ENCODE assay signal across 15 mouse cellular contexts in genomic region chr12:3787041-3787440, GRCm38 (mm10). TPM values are rescaled to one million over a fixed set of nuclear protein-coding genes. Genes with fewer than 3 reads are reported as not detected.
DNase-seq lines count a peak whose midpoint lies in the region; ATAC-seq lines count a peak whose summit lies in the region.
"Had no signal": no experiment of that assay in that cellular context is flagged by ENCODE, and none has a peak within 500 bp of the region (broad histone marks: within the 10 kb centered on the region; RNA-seq: fewer than 3 reads in every experiment).

No protein-coding gene starts in this region.

- H3K4me2 ChIP-seq in limb, embryonic 12.5 days, result no peak overlapping the region
- H3K4me2 ChIP-seq: hindbrain, embryonic 15.5 days; limb, embryonic 13.5 days had no signal

- ATAC-seq in limb, embryonic 12.5 days (ENCODE audit: insufficient number of reproducible peaks, insufficient read depth, low FRiP score, low TSS enrichment, low read depth), result no peak
- ATAC-seq: midbrain, embryonic 16.5 days had no signal

- 36% methylated on average over 3 of the region's 3 CpGs for WGBS in heart, embryonic 10.5 days
- WGBS in limb, embryonic 12.5 days, result 39% methylated on average over 3 of the region's 3 CpGs
- 50% methylated on average over 3 of the region's 3 CpGs for WGBS in limb, embryonic 10.5 days
- 36% methylated on average over 3 of the region's 3 CpGs for WGBS in embryonic facial prominence, embryonic 10.5 days

- H3K4me3 ChIP-seq in heart, embryonic 10.5 days, result no peak overlapping the region
- H3K4me3 ChIP-seq in limb, embryonic 12.5 days (replicated peaks), result no peak overlapping the region
- H3K4me3 ChIP-seq in limb, embryonic 10.5 days, result no peak overlapping the region
- H3K4me3 ChIP-seq in embryonic facial prominence, embryonic 10.5 days, result no peak overlapping the region
- H3K4me3 ChIP-seq: gastrocnemius, adult 2 months; hindbrain, embryonic 15.5 days; limb, embryonic 13.5 days had no signal

- H3K9me3 ChIP-seq in heart, embryonic 10.5 days, result no peaks in the 10 kb centered on the region
- H3K9me3 ChIP-seq in limb, embryonic 12.5 days, result no peaks in the 10 kb centered on the region
- no peaks in the 10 kb centered on the region for H3K9me3 ChIP-seq in limb, embryonic 10.5 days (replicated peaks)
- no peaks in the 10 kb centered on the region for H3K9me3 ChIP-seq in embryonic facial prominence, embryonic 10.5 days
- H3K9me3 ChIP-seq: hindbrain, embryonic 15.5 days; limb, embryonic 13.5 days had no signal

- peaks cover 55% of the 10 kb centered on the region for H3K4me1 ChIP-seq in heart, embryonic 10.5 days
- H3K4me1 ChIP-seq in limb, embryonic 12.5 days (replicated peaks), result peaks cover 54% of the 10 kb centered on the region
- H3K4me1 ChIP-seq in limb, embryonic 10.5 days, result peaks cover 69% of the 10 kb centered on the region
- peaks cover 79% of the 10 kb centered on the region for H3K4me1 ChIP-seq in embryonic facial prominence, embryonic 10.5 days

- H3K36me3 ChIP-seq in heart, embryonic 10.5 days, result no peaks in the 10 kb centered on the region
- H3K36me3 ChIP-seq in limb, embryonic 12.5 days, result no peaks in the 10 kb centered on the region
- H3K36me3 ChIP-seq in limb, embryonic 10.5 days, result no peaks in the 10 kb centered on the region
- H3K36me3 ChIP-seq in embryonic facial prominence, embryonic 10.5 days (replicated peaks), result no peaks in the 10 kb centered on the region
- H3K36me3 ChIP-seq: hindbrain, embryonic 15.5 days; limb, embryonic 13.5 days had no signal

- no peak for DNase-seq in heart, embryonic 10.5 days (ENCODE audit: low spot score)
- no peak for DNase-seq in heart, adult 11 months
- DNase-seq in limb, embryonic 10.5 days (ENCODE audit: low spot score), result no peak
- DNase-seq in embryonic facial prominence, embryonic 10.5 days (ENCODE audit: low spot score), result peak; percentile 17
- peak; percentile 28 for DNase-seq in retina, embryonic 14.5 days (ENCODE audit: low spot score)
- no peak for DNase-seq in urinary bladder, postnatal 14 days (ENCODE audit: low spot score)
- no peak for DNase-seq in kidney, postnatal 4 days
- DNase-seq: gastrocnemius, adult 2 months; kidney, adult 9 months; right cerebral cortex, postnatal 14 days; thymus, postnatal 36 days had no signal

- no peak overlapping the region for H3K9ac ChIP-seq in limb, embryonic 12.5 days (replicated peaks)
- H3K9ac ChIP-seq: hindbrain, embryonic 15.5 days; limb, embryonic 13.5 days had no signal

- peak overlapping the region; percentile 50; the same call in 1 of the 2 replicates for H3K27ac ChIP-seq in heart, embryonic 10.5 days
- H3K27ac ChIP-seq in limb, embryonic 12.5 days, result peak overlapping the region; percentile 78; the same call in 1 of the 2 replicates
- no peak overlapping the region for H3K27ac ChIP-seq in limb, embryonic 10.5 days
- H3K27ac ChIP-seq in embryonic facial prominence, embryonic 10.5 days (replicated peaks), result peak overlapping the region; percentile 78
- H3K27ac ChIP-seq: gastrocnemius, adult 2 months; hindbrain, embryonic 15.5 days had no signal

- no peaks in the 10 kb centered on the region for H3K27me3 ChIP-seq in heart, embryonic 10.5 days (ENCODE audit: insufficient read depth, poor library complexity, severe bottlenecking)
- no peaks in the 10 kb centered on the region for H3K27me3 ChIP-seq in limb, embryonic 12.5 days
- H3K27me3 ChIP-seq in limb, embryonic 10.5 days (ENCODE audit: low read depth, poor library complexity, severe bottlenecking), result no peaks in the 10 kb centered on the region
- peaks cover 6% of the 10 kb centered on the region; the same call in 1 of the 2 replicates for H3K27me3 ChIP-seq in embryonic facial prominence, embryonic 10.5 days (replicated peaks; ENCODE audit: low read depth, poor library complexity, severe bottlenecking)
- H3K27me3 ChIP-seq: hindbrain, embryonic 15.5 days; limb, embryonic 13.5 days had no signal

RNA-seq across cellular contexts. Expression of gene Dnmt3a, which starts 18.8 kb away (rescaled TPM):
- polyA plus RNA-seq in heart, embryonic 10.5 days (2016; fragmentation: Nextera tagmentation; extraction: Ambion mirVana), result 148 and 154 TPM in 2 replicates
- polyA plus RNA-seq in limb, embryonic 12.5 days (2016; fragmentation: Nextera tagmentation; extraction: Ambion mirVana), result 260 and 282 TPM in 2 replicates
- 221 and 298 TPM in 2 replicates for polyA plus RNA-seq in limb, embryonic 10.5 days (2016; fragmentation: Nextera tagmentation; extraction: Ambion mirVana)
- polyA plus RNA-seq in embryonic facial prominence, embryonic 10.5 days (2016; fragmentation: Nextera tagmentation; extraction: Ambion mirVana), result 160 and 179 TPM in 2 replicates

Comparison
In these comparisons a context has a peak if more than half of its experiments do, and no peak if none do; other contexts are left out.
1. DNase-seq: peak in embryonic facial prominence, embryonic 10.5 days (single experiment) and retina, embryonic 14.5 days (single experiment); none in heart, embryonic 10.5 days (single experiment), heart, adult 11 months (single experiment), limb, embryonic 10.5 days (single experiment), urinary bladder, postnatal 14 days (single experiment) and kidney, postnatal 4 days (0 of 2).